Mouse (Mus musculus): ENCODE results near the gene Cyp2d26. TPM values are rescaled to one million over a fixed set of nuclear protein-coding genes. Genes with fewer than 3 reads are reported as not detected.
"Not testable (repeated sequence)": the region's sequence is repeated elsewhere in the genome, so short reads cannot be mapped to it uniquely, and the experiment has no call there.

Cyp2d26 gene
- polyA plus RNA-seq, 1 experiment = not detected

GRCm38 (mm10) chr15:82793868-82794267 lies 226 bp downstream of the Cyp2d26 start:
- Histone ChIP-seq H3K79me2 (ENCODE audit: control insufficient read depth, insufficient read depth) (no peaks in the 10 kb centered on the region), H3K36me3 (ENCODE audit: control insufficient read depth, insufficient read depth) (no peaks in the 10 kb centered on the region), H3K4me2 (ENCODE audit: low read depth) (no peak overlapping the region), H3K27me3 (ENCODE audit: control insufficient read depth, insufficient read depth, insufficient read length) (no peaks in the 10 kb centered on the region), H3ac (ENCODE audit: control insufficient read depth, insufficient read length) (no peak overlapping the region), H3K4me3 (no peak overlapping the region)
- no peak for TF ChIP-seq E2F4 (IDR thresholded peaks at IDR 0.05; ENCODE audit: insufficient read depth)
- TF ChIP-seq POLR2A (IDR thresholded peaks at IDR 0.05; ENCODE audit: insufficient read length, low read depth) = no peak
- no peak for TF ChIP-seq USF1 (IDR thresholded peaks at IDR 0.05; ENCODE audit: low read depth)
- TF ChIP-seq MYOG (IDR thresholded peaks at IDR 0.05; ENCODE audit: control insufficient read depth in 1 of 3, insufficient read depth in 1 of 3, insufficient read length in 2 of 3, low read depth in 2 of 3) = no peak

- no peak overlapping the region for H3K4me2 ChIP-seq (ENCODE audit: low read depth)
- no peaks in the 10 kb centered on the region for H3K27me3 ChIP-seq (ENCODE audit: control insufficient read depth, insufficient read depth, insufficient read length)
- H3K4me3 ChIP-seq = no peak overlapping the region
- no peaks in the 10 kb centered on the region for H3K79me2 ChIP-seq (ENCODE audit: control insufficient read depth, insufficient read depth)
- no peaks in the 10 kb centered on the region for H3K36me3 ChIP-seq (ENCODE audit: control insufficient read depth, insufficient read depth)
- TF ChIP-seq CEBPB (IDR thresholded peaks at IDR 0.05; ENCODE audit: insufficient read depth, poor library complexity, severe bottlenecking) (no peak), E2F4 (IDR thresholded peaks at IDR 0.05; ENCODE audit: insufficient read depth) (no peak), SRF (IDR thresholded peaks at IDR 0.05; ENCODE audit: control insufficient read depth, insufficient read length, low read depth) (no peak)
- H3ac ChIP-seq (ENCODE audit: control insufficient read depth, insufficient read length) = no peak overlapping the region
These were observed 640 bp downstream of the Cyp2d26 start for GRCm38 (mm10) chr15:82793454-82793853.

GRCm38 (mm10) chr15:82792566-82792965 lies 1.5 kb downstream of the Cyp2d26 start:
- TF ChIP-seq REST (IDR thresholded peaks at IDR 0.05; ENCODE audit: insufficient read depth, insufficient read length) = no peak
- TF ChIP-seq POLR2A (IDR thresholded peaks at IDR 0.05; ENCODE audit: insufficient read length, low read depth) = no peak
- TF ChIP-seq MYOD1 (IDR thresholded peaks at IDR 0.05; ENCODE audit: control insufficient read depth in 1 of 3, insufficient read length in 2 of 3, low read depth in 2 of 3) = no peak
- no peak for TF ChIP-seq POLR2AphosphoS2 (IDR thresholded peaks at IDR 0.05; ENCODE audit: insufficient read length, low read depth)
- no peak for TF ChIP-seq SRF (IDR thresholded peaks at IDR 0.05; ENCODE audit: control insufficient read depth, insufficient read length, low read depth)
- TF ChIP-seq USF1 (IDR thresholded peaks at IDR 0.05; ENCODE audit: low read depth) = no peak
- TF ChIP-seq CEBPB (IDR thresholded peaks at IDR 0.05; ENCODE audit: insufficient read depth, poor library complexity, severe bottlenecking) = no peak
- no peaks in the 10 kb centered on the region for H3K36me3 ChIP-seq (ENCODE audit: control insufficient read depth, insufficient read depth)
- H3K27me3 ChIP-seq (ENCODE audit: control insufficient read depth, insufficient read depth, insufficient read length) = no peaks in the 10 kb centered on the region
- no peak overlapping the region for H3ac ChIP-seq (ENCODE audit: control insufficient read depth, insufficient read length)
- no peak overlapping the region for H3K4me3 ChIP-seq
- no peak overlapping the region for H3K4me2 ChIP-seq (ENCODE audit: low read depth)
- no peaks in the 10 kb centered on the region for H3K79me2 ChIP-seq (ENCODE audit: control insufficient read depth, insufficient read depth)

- H3K27me3 ChIP-seq (ENCODE audit: control insufficient read depth, insufficient read depth, insufficient read length) = no peaks in the 10 kb centered on the region
- H3K4me3 ChIP-seq = no peak overlapping the region
- no peak overlapping the region for H3K4me2 ChIP-seq (ENCODE audit: low read depth)
- no peaks in the 10 kb centered on the region for H3K79me2 ChIP-seq (ENCODE audit: control insufficient read depth, insufficient read depth)
- no peaks in the 10 kb centered on the region for H3K36me3 ChIP-seq (ENCODE audit: control insufficient read depth, insufficient read depth)
- H3ac ChIP-seq (ENCODE audit: control insufficient read depth, insufficient read length) = no peak overlapping the region
- TF ChIP-seq REST (IDR thresholded peaks at IDR 0.05; ENCODE audit: insufficient read depth, insufficient read length) = no peak
- TF ChIP-seq MYOG (IDR thresholded peaks at IDR 0.05; ENCODE audit: control insufficient read depth in 1 of 3, insufficient read depth in 1 of 3, insufficient read length in 2 of 3, low read depth in 2 of 3) = no peak
- no peak for TF ChIP-seq POLR2AphosphoS2 (IDR thresholded peaks at IDR 0.05; ENCODE audit: insufficient read length, low read depth)
- TF ChIP-seq MYOD1 (IDR thresholded peaks at IDR 0.05; ENCODE audit: control insufficient read depth in 1 of 3, insufficient read length in 2 of 3, low read depth in 2 of 3) = no peak
- no peak for TF ChIP-seq POLR2A (IDR thresholded peaks at IDR 0.05; ENCODE audit: insufficient read length, low read depth)
- TF ChIP-seq E2F4 (IDR thresholded peaks at IDR 0.05; ENCODE audit: insufficient read depth) = no peak
These were observed 9.5 kb downstream of the Cyp2d26 start for GRCm38 (mm10) chr15:82784581-82784980.

GRCm38 (mm10) chr15:82783800-82784199 lies 10.3 kb downstream of the Cyp2d26 start:
- Histone ChIP-seq H3ac (ENCODE audit: control insufficient read depth, insufficient read length) (no peak overlapping the region), H3K4me3 (no peak overlapping the region), H3K27me3 (ENCODE audit: control insufficient read depth, insufficient read depth, insufficient read length) (no peaks in the 10 kb centered on the region), H3K36me3 (ENCODE audit: control insufficient read depth, insufficient read depth) (no peaks in the 10 kb centered on the region), H3K4me2 (ENCODE audit: low read depth) (no peak overlapping the region), H3K79me2 (ENCODE audit: control insufficient read depth, insufficient read depth) (no peaks in the 10 kb centered on the region)
- no peak for TF ChIP-seq POLR2A (IDR thresholded peaks at IDR 0.05; ENCODE audit: insufficient read length, low read depth)
- no peak for TF ChIP-seq SRF (IDR thresholded peaks at IDR 0.05; ENCODE audit: control insufficient read depth, insufficient read length, low read depth)
- TF ChIP-seq E2F4 (IDR thresholded peaks at IDR 0.05; ENCODE audit: insufficient read depth) = no peak
- no peak for TF ChIP-seq USF1 (IDR thresholded peaks at IDR 0.05; ENCODE audit: low read depth)
- no peak for TF ChIP-seq REST (IDR thresholded peaks at IDR 0.05; ENCODE audit: insufficient read depth, insufficient read length)
- TF ChIP-seq POLR2AphosphoS2 (IDR thresholded peaks at IDR 0.05; ENCODE audit: insufficient read length, low read depth) = no peak
- TF ChIP-seq TCF3 (IDR thresholded peaks at IDR 0.05; ENCODE audit: insufficient read length, low read depth) = no peak
- TF ChIP-seq MYOG (IDR thresholded peaks at IDR 0.05; ENCODE audit: control insufficient read depth in 1 of 3, insufficient read depth in 1 of 3, insufficient read length in 2 of 3, low read depth in 2 of 3) = no peak
- TF ChIP-seq TCF12 (IDR thresholded peaks at IDR 0.05; ENCODE audit: insufficient read depth, poor library complexity, severe bottlenecking) = no peak
- no peak for TF ChIP-seq MAX (IDR thresholded peaks at IDR 0.05; ENCODE audit: low read depth)
- TF ChIP-seq MYOD1 (IDR thresholded peaks at IDR 0.05; ENCODE audit: control insufficient read depth in 1 of 3, insufficient read length in 2 of 3, low read depth in 2 of 3) = no peak
- no peak for TF ChIP-seq CEBPB (IDR thresholded peaks at IDR 0.05; ENCODE audit: insufficient read depth, poor library complexity, severe bottlenecking)

- not testable (repeated sequence) for H3K4me3 ChIP-seq; H3ac ChIP-seq (ENCODE audit: control insufficient read depth, insufficient read length); H3K4me2 ChIP-seq (ENCODE audit: low read depth); H3K36me3 ChIP-seq (ENCODE audit: control insufficient read depth, insufficient read depth); H3K79me2 ChIP-seq (ENCODE audit: control insufficient read depth, insufficient read depth); H3K27me3 ChIP-seq (ENCODE audit: control insufficient read depth, insufficient read depth, insufficient read length)
These were observed 16.2 kb downstream of the Cyp2d26 start for GRCm38 (mm10) chr15:82777856-82778255.
